Mouse (Mus musculus): ENCODE results near the gene Mctp1. TPM values are rescaled to one million over a fixed set of nuclear protein-coding genes. Genes with fewer than 3 reads are reported as not detected.

Mctp1 gene
- polyA plus RNA-seq, 1 experiment = not detected

DNA sequence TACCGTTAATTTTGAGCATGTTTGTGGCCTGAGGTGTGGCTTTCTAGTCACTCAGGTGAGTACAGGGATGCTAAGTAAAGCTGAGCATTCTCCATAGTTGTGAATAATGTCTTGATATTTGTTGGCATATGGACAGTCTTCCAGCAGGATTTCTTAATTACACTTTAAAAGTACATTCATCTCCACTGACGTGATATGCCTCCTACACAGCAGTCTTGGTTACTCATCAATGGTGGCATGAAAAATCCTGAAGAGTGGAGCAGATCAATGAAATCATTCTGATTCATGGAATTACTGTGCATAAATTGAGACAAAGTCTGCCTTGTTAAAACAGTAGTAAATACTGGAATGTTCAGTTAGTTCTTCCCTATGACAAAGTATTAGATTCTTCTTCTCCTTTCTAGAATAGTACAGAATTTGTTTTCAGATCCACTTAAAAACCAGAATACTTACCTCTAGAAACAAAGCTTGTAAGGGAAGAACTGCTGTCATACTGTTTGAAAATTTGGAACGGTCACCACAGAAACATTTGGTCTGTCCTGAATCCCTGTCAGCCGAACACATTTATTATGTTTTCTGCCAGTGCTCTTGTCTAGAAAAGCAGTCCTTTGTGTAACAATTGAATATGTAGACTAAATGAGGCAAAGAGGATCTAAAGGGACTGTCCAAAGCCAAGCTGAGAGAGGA, 511.6 kb downstream of the Mctp1 start:
- Histone ChIP-seq H3K27me3 (ENCODE audit: control insufficient read depth, insufficient read depth, low read length, poor library complexity, severe bottlenecking) (no peaks in the 10 kb centered on the region), H3K4me1 (ENCODE audit: control insufficient read depth, insufficient read depth, low read length) (no peaks in the 10 kb centered on the region), H3K36me3 (ENCODE audit: control insufficient read depth, insufficient read depth, low read length, poor library complexity, severe bottlenecking) (no peaks in the 10 kb centered on the region), H3K9me3 (replicated peaks; ENCODE audit: control insufficient read depth, insufficient read depth, low read length, poor library complexity, severe bottlenecking) (no peaks in the 10 kb centered on the region), H3K9ac (ENCODE audit: low read depth, poor library complexity, severe bottlenecking) (no peak overlapping the region), H3K27ac (ENCODE audit: insufficient read depth, low read length) (no peak overlapping the region), H3K4me3 (ENCODE audit: low read depth, low read length) (no peak overlapping the region)
- TF ChIP-seq POLR2A (IDR thresholded peaks at IDR 0.05; ENCODE audit: insufficient read depth, low read length) (no peak), CTCF (IDR thresholded peaks at IDR 0.05; ENCODE audit: low read depth, low read length) (no peak), EP300 (IDR thresholded peaks at IDR 0.05; ENCODE audit: insufficient read depth, low read depth, low read length) (no peak)

DNA sequence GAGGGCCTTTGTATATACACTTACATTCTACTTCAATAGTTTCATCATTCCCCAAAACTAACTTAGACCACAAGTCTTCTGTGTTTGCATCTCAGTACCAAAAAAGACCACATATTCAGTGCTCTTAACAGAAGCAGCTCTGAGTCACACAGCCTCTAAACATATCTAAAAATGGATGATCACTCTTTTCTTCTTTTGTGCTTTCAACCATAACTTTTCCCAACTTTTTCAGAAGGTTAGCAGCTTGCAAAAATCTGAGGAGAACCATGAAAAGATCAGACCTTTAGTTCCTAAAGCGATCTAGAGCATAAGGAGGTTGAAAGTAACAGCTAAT, 512.1 kb downstream of the Mctp1 start:
- Histone ChIP-seq H3K9me3 (replicated peaks; ENCODE audit: control insufficient read depth, insufficient read depth, low read length, poor library complexity, severe bottlenecking) (no peaks in the 10 kb centered on the region), H3K9ac (ENCODE audit: low read depth, poor library complexity, severe bottlenecking) (no peak overlapping the region), H3K27ac (ENCODE audit: insufficient read depth, low read length) (no peak overlapping the region), H3K36me3 (ENCODE audit: control insufficient read depth, insufficient read depth, low read length, poor library complexity, severe bottlenecking) (no peaks in the 10 kb centered on the region), H3K4me1 (ENCODE audit: control insufficient read depth, insufficient read depth, low read length) (no peaks in the 10 kb centered on the region), H3K4me3 (ENCODE audit: low read depth, low read length) (no peak overlapping the region), H3K27me3 (ENCODE audit: control insufficient read depth, insufficient read depth, low read length, poor library complexity, severe bottlenecking) (no peaks in the 10 kb centered on the region)
- TF ChIP-seq CTCF (IDR thresholded peaks at IDR 0.05; ENCODE audit: low read depth, low read length) (no peak), EP300 (IDR thresholded peaks at IDR 0.05; ENCODE audit: insufficient read depth, low read depth, low read length) (no peak), POLR2A (IDR thresholded peaks at IDR 0.05; ENCODE audit: insufficient read depth, low read length) (no peak)

DNA sequence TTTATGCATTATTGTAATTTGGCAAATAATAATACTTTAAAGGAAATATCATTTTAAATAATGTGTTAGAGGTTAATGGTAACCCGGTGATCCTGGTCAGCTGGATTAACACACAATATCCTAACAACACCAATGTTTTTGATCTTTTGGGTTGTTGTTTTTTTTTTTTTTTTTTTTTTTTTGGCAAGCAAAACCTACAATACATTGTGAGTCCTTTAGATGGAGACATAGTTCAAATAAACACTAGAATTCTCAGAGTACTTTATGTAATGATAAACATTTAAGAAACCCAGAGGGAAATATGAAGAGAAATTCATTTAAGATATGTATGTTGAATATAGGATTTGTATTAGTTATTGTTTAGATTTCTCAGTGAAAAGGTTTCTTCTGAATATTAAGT, 534.0 kb downstream of the Mctp1 start:
- no peak overlapping the region for H3K27ac ChIP-seq (ENCODE audit: insufficient read depth, low read length)
- H3K9ac ChIP-seq (ENCODE audit: low read depth, poor library complexity, severe bottlenecking) = no peak overlapping the region
- no peak overlapping the region for H3K4me3 ChIP-seq (ENCODE audit: low read depth, low read length)
- TF ChIP-seq POLR2A (IDR thresholded peaks at IDR 0.05; ENCODE audit: insufficient read depth, low read length) (no peak), CTCF (IDR thresholded peaks at IDR 0.05; ENCODE audit: low read depth, low read length) (no peak), EP300 (IDR thresholded peaks at IDR 0.05; ENCODE audit: insufficient read depth, low read depth, low read length) (no peak)
- no peaks in the 10 kb centered on the region for H3K36me3 ChIP-seq (ENCODE audit: control insufficient read depth, insufficient read depth, low read length, poor library complexity, severe bottlenecking)
- no peaks in the 10 kb centered on the region for H3K4me1 ChIP-seq (ENCODE audit: control insufficient read depth, insufficient read depth, low read length)
- no peaks in the 10 kb centered on the region for H3K27me3 ChIP-seq (ENCODE audit: control insufficient read depth, insufficient read depth, low read length, poor library complexity, severe bottlenecking)
- H3K9me3 ChIP-seq (replicated peaks; ENCODE audit: control insufficient read depth, insufficient read depth, low read length, poor library complexity, severe bottlenecking) = no peaks in the 10 kb centered on the region

DNA sequence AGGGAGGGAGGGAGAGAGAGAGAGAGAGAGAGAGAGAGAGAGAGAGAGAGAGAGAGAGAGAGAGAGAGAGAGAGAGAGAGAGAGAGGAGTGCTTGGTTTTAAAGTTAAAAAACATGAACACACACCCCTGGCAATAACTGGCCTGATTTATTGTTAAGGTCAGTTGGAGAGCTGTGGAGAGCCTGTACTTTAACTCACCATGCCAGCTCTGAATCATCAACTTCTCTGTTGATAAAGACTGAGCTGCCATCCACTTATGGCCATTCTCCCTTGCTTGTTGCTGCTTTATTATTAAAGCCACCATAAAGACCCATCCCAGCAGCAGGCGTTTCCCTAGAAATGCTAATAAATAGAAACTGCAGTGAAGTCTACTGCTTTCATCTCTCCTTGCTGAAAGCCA, 542.5 kb downstream of the Mctp1 start:
- TF ChIP-seq CTCF (IDR thresholded peaks at IDR 0.05; ENCODE audit: low read depth, low read length) = no peak
- TF ChIP-seq POLR2A (IDR thresholded peaks at IDR 0.05; ENCODE audit: insufficient read depth, low read length) = no peak
- TF ChIP-seq EP300 (IDR thresholded peaks at IDR 0.05; ENCODE audit: insufficient read depth, low read depth, low read length) = no peak
- H3K27me3 ChIP-seq (ENCODE audit: control insufficient read depth, insufficient read depth, low read length, poor library complexity, severe bottlenecking) = no peaks in the 10 kb centered on the region
- H3K36me3 ChIP-seq (ENCODE audit: control insufficient read depth, insufficient read depth, low read length, poor library complexity, severe bottlenecking) = no peaks in the 10 kb centered on the region
- H3K27ac ChIP-seq (ENCODE audit: insufficient read depth, low read length) = no peak overlapping the region
- H3K4me3 ChIP-seq (ENCODE audit: low read depth, low read length) = no peak overlapping the region
- H3K4me1 ChIP-seq (ENCODE audit: control insufficient read depth, insufficient read depth, low read length) = no peaks in the 10 kb centered on the region
- no peaks in the 10 kb centered on the region for H3K9me3 ChIP-seq (replicated peaks; ENCODE audit: control insufficient read depth, insufficient read depth, low read length, poor library complexity, severe bottlenecking)
- H3K9ac ChIP-seq (ENCODE audit: low read depth, poor library complexity, severe bottlenecking) = no peak overlapping the region

DNA sequence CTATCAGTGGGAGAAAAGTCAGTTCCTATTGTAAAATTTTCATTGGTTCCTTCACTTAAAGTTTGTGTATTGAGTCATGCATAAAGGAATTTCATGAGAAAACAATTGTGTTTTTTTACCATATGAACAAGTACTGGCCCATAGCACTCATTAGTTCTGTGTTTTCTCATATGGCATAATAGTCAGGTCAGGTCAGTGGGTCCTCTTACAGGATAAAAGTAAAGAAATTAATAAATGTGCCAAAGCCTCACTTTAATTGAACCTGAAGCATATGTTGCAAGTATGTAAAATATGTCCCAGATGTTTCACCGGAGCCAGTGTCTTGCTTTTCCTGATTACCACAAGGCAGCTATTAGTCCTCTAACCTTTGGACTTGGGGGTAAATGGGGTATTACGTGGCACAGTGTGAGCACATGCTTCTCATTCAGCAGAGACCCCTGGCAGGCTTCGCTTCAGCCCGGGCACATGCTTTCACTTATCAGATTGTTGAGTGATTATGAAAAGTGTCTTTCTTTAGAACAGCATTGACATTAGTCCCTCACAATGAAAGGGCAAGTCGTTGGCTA, 543.6 kb downstream of the Mctp1 start:
- no peaks in the 10 kb centered on the region for H3K27me3 ChIP-seq (ENCODE audit: control insufficient read depth, insufficient read depth, low read length, poor library complexity, severe bottlenecking)
- no peaks in the 10 kb centered on the region for H3K4me1 ChIP-seq (ENCODE audit: control insufficient read depth, insufficient read depth, low read length)
- H3K36me3 ChIP-seq (ENCODE audit: control insufficient read depth, insufficient read depth, low read length, poor library complexity, severe bottlenecking) = no peaks in the 10 kb centered on the region
- no peak overlapping the region for H3K4me3 ChIP-seq (ENCODE audit: low read depth, low read length)
- no peak for TF ChIP-seq POLR2A (IDR thresholded peaks at IDR 0.05; ENCODE audit: insufficient read depth, low read length)
- no peak for TF ChIP-seq CTCF (IDR thresholded peaks at IDR 0.05; ENCODE audit: low read depth, low read length)
- TF ChIP-seq EP300 (IDR thresholded peaks at IDR 0.05; ENCODE audit: insufficient read depth, low read depth, low read length) = no peak
- no peak overlapping the region for H3K27ac ChIP-seq (ENCODE audit: insufficient read depth, low read length)
- H3K9ac ChIP-seq (ENCODE audit: low read depth, poor library complexity, severe bottlenecking) = no peak overlapping the region
- no peaks in the 10 kb centered on the region for H3K9me3 ChIP-seq (replicated peaks; ENCODE audit: control insufficient read depth, insufficient read depth, low read length, poor library complexity, severe bottlenecking)

DNA sequence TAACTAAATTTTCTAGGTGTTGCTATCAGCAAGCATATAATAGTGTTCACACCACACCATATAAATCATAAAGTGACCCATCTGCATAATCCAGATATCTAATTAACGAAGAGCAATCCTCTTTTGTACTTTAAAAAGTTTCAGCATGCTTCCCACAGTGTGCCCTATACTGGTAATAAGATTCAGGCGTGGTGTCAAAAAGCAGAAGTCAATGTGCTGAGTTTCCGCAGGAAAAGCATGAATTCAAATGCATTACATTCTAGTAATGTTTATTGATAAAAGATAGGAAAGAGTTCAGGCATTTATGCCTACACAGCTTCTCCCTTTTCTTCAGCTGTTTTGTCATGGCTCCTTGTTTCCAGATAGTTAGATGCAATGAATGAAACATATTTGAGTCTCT, 544.8 kb downstream of the Mctp1 start:
- no peak overlapping the region for H3K27ac ChIP-seq (ENCODE audit: insufficient read depth, low read length)
- no peaks in the 10 kb centered on the region for H3K9me3 ChIP-seq (replicated peaks; ENCODE audit: control insufficient read depth, insufficient read depth, low read length, poor library complexity, severe bottlenecking)
- no peaks in the 10 kb centered on the region for H3K4me1 ChIP-seq (ENCODE audit: control insufficient read depth, insufficient read depth, low read length)

More for the DNA sequence above, 544.8 kb downstream of the Mctp1 start:
- no peak for TF ChIP-seq EP300 (IDR thresholded peaks at IDR 0.05; ENCODE audit: insufficient read depth, low read depth, low read length)
- H3K9ac ChIP-seq (ENCODE audit: low read depth, poor library complexity, severe bottlenecking) = no peak overlapping the region
- no peaks in the 10 kb centered on the region for H3K27me3 ChIP-seq (ENCODE audit: control insufficient read depth, insufficient read depth, low read length, poor library complexity, severe bottlenecking)
- H3K4me3 ChIP-seq (ENCODE audit: low read depth, low read length) = no peak overlapping the region
- H3K36me3 ChIP-seq (ENCODE audit: control insufficient read depth, insufficient read depth, low read length, poor library complexity, severe bottlenecking) = no peaks in the 10 kb centered on the region
